Mouse (Mus musculus): ENCODE results near the gene Col5a2. TPM values are rescaled to one million over a fixed set of nuclear protein-coding genes. Genes with fewer than 3 reads are reported as not detected.
"Not testable (repeated sequence)": the region's sequence is repeated elsewhere in the genome, so short reads cannot be mapped to it uniquely, and the experiment has no call there.

Gene Col5a2
- polyA plus RNA-seq, 1 experiment from 2014 or later: 90.8 TPM

GRCm38 (mm10) chr1:45492130-45492723, 10.9 kb downstream of the Col5a2 start:
- H3K27me3 ChIP-seq: no peaks in the 10 kb centered on the region
- H3K36me3 ChIP-seq: no peaks in the 10 kb centered on the region
- ATAC-seq (ENCODE audit: insufficient number of reproducible peaks, insufficient read depth, low FRiP score, low TSS enrichment): no peak
- H3K27ac ChIP-seq: no peak overlapping the region
- H3K9me3 ChIP-seq: no peaks in the 10 kb centered on the region
- no peak overlapping the region for H3K4me3 ChIP-seq
- no peak overlapping the region for H3K9ac ChIP-seq
- WGBS: 87% methylated on average over 4 of the region's 4 CpGs
- H3K4me1 ChIP-seq: no peaks in the 10 kb centered on the region
- no peak overlapping the region for H3K4me2 ChIP-seq (replicated peaks)

GRCm38 (mm10) chr1:45490451-45490850, 12.6 kb downstream of the Col5a2 start:
- Histone ChIP-seq H3K9me3 (no peaks in the 10 kb centered on the region), H3K9ac (no peak overlapping the region), H3K4me2 (replicated peaks) (no peak overlapping the region), H3K27me3 (no peaks in the 10 kb centered on the region), H3K4me3 (no peak overlapping the region), H3K4me1 (no peaks in the 10 kb centered on the region), H3K27ac (no peak overlapping the region), H3K36me3 (no peaks in the 10 kb centered on the region)
- ATAC-seq (ENCODE audit: insufficient number of reproducible peaks, insufficient read depth, low FRiP score, low TSS enrichment): no peak
- WGBS: 80% methylated on average over 1 of the region's 1 CpGs

- Histone ChIP-seq H3K9me3 (no peaks in the 10 kb centered on the region), H3K27me3 (no peaks in the 10 kb centered on the region), H3K36me3 (no peaks in the 10 kb centered on the region), H3K9ac (no peak overlapping the region), H3K4me2 (replicated peaks) (no peak overlapping the region), H3K4me1 (no peaks in the 10 kb centered on the region), H3K27ac (no peak overlapping the region), H3K4me3 (no peak overlapping the region)
- 84% methylated on average over 1 of the region's 1 CpGs for WGBS
- ATAC-seq (ENCODE audit: insufficient number of reproducible peaks, insufficient read depth, low FRiP score, low TSS enrichment): no peak
Measured at GRCm38 (mm10) chr1:45488291-45488690, 14.8 kb downstream of the Col5a2 start.

GRCm38 (mm10) chr1:45483001-45483400, 20.1 kb downstream of the Col5a2 start:
- no peak overlapping the region for H3K4me2 ChIP-seq (replicated peaks)
- H3K4me3 ChIP-seq: no peak overlapping the region
- no peak for ATAC-seq (ENCODE audit: insufficient number of reproducible peaks, insufficient read depth, low FRiP score, low TSS enrichment)
- H3K9ac ChIP-seq: no peak overlapping the region
- H3K9me3 ChIP-seq: no peaks in the 10 kb centered on the region
- no peak overlapping the region for H3K27ac ChIP-seq
- no peaks in the 10 kb centered on the region for H3K27me3 ChIP-seq
- H3K36me3 ChIP-seq: no peaks in the 10 kb centered on the region
- 77% methylated on average over 4 of the region's 4 CpGs for WGBS
- H3K4me1 ChIP-seq: no peaks in the 10 kb centered on the region

- Histone ChIP-seq H3K36me3 (no peaks in the 10 kb centered on the region), H3K9ac (no peak overlapping the region), H3K4me2 (replicated peaks) (no peak overlapping the region), H3K9me3 (no peaks in the 10 kb centered on the region), H3K4me3 (no peak overlapping the region), H3K27ac (no peak overlapping the region), H3K4me1 (no peaks in the 10 kb centered on the region), H3K27me3 (no peaks in the 10 kb centered on the region)
- ATAC-seq (ENCODE audit: insufficient number of reproducible peaks, insufficient read depth, low FRiP score, low TSS enrichment): no peak
- WGBS: 96% methylated on average over 1 of the region's 1 CpGs
Measured at GRCm38 (mm10) chr1:45481876-45482275, 21.2 kb downstream of the Col5a2 start.

- ATAC-seq (ENCODE audit: insufficient number of reproducible peaks, insufficient read depth, low FRiP score, low TSS enrichment): no peak
- Histone ChIP-seq H3K4me2 (replicated peaks) (no peak overlapping the region), H3K4me1 (no peaks in the 10 kb centered on the region), H3K9me3 (no peaks in the 10 kb centered on the region), H3K4me3 (no peak overlapping the region), H3K27me3 (no peaks in the 10 kb centered on the region), H3K36me3 (no peaks in the 10 kb centered on the region), H3K27ac (no peak overlapping the region), H3K9ac (no peak overlapping the region)
Measured at GRCm38 (mm10) chr1:45479087-45479486, 24.0 kb downstream of the Col5a2 start.

GRCm38 (mm10) chr1:45472751-45473150, 30.3 kb downstream of the Col5a2 start:
- Histone ChIP-seq H3K4me1 (no peaks in the 10 kb centered on the region), H3K4me3 (no peak overlapping the region), H3K27ac (no peak overlapping the region), H3K27me3 (no peaks in the 10 kb centered on the region), H3K9ac (no peak overlapping the region), H3K36me3 (no peaks in the 10 kb centered on the region), H3K9me3 (no peaks in the 10 kb centered on the region), H3K4me2 (replicated peaks) (no peak overlapping the region)
- 39% methylated on average over 4 of the region's 4 CpGs for WGBS
- no peak for ATAC-seq (ENCODE audit: insufficient number of reproducible peaks, insufficient read depth, low FRiP score, low TSS enrichment)

- Histone ChIP-seq H3K27ac (no peak overlapping the region), H3K9me3 (no peaks in the 10 kb centered on the region), H3K9ac (no peak overlapping the region), H3K27me3 (no peaks in the 10 kb centered on the region), H3K4me2 (replicated peaks) (no peak overlapping the region), H3K4me3 (no peak overlapping the region), H3K4me1 (no peaks in the 10 kb centered on the region), H3K36me3 (no peaks in the 10 kb centered on the region)
- ATAC-seq (ENCODE audit: insufficient number of reproducible peaks, insufficient read depth, low FRiP score, low TSS enrichment): no peak
- WGBS: 42% methylated on average over 2 of the region's 2 CpGs
Measured at GRCm38 (mm10) chr1:45460767-45461166, 42.3 kb downstream of the Col5a2 start.

- WGBS: 95% methylated on average over 1 of the region's 1 CpGs
- no peaks in the 10 kb centered on the region for H3K9me3 ChIP-seq
- no peak overlapping the region for H3K4me2 ChIP-seq (replicated peaks)
- no peaks in the 10 kb centered on the region for H3K36me3 ChIP-seq
- no peaks in the 10 kb centered on the region for H3K4me1 ChIP-seq
- no peak for ATAC-seq (ENCODE audit: insufficient number of reproducible peaks, insufficient read depth, low FRiP score, low TSS enrichment)
- no peak overlapping the region for H3K27ac ChIP-seq
- H3K27me3 ChIP-seq: no peaks in the 10 kb centered on the region
- H3K4me3 ChIP-seq: no peak overlapping the region
- no peak overlapping the region for H3K9ac ChIP-seq
Measured at GRCm38 (mm10) chr1:45455763-45456162, 47.3 kb downstream of the Col5a2 start.

- ATAC-seq (ENCODE audit: insufficient number of reproducible peaks, insufficient read depth, low FRiP score, low TSS enrichment): no peak
- WGBS: 91% methylated on average over 1 of the region's 1 CpGs
- Histone ChIP-seq H3K4me1 (no peaks in the 10 kb centered on the region), H3K9ac (no peak overlapping the region), H3K4me3 (no peak overlapping the region), H3K27ac (no peak overlapping the region), H3K27me3 (no peaks in the 10 kb centered on the region), H3K4me2 (replicated peaks) (no peak overlapping the region), H3K36me3 (no peaks in the 10 kb centered on the region), H3K9me3 (no peaks in the 10 kb centered on the region)
Measured at GRCm38 (mm10) chr1:45448856-45449255, 54.2 kb downstream of the Col5a2 start.

- H3K4me2 ChIP-seq (replicated peaks): no peak overlapping the region
- no peak overlapping the region for H3K27ac ChIP-seq
- H3K4me1 ChIP-seq: no peaks in the 10 kb centered on the region
- WGBS: 26% methylated on average over 3 of the region's 3 CpGs
- no peaks in the 10 kb centered on the region for H3K27me3 ChIP-seq
- ATAC-seq (ENCODE audit: insufficient number of reproducible peaks, insufficient read depth, low FRiP score, low TSS enrichment): 0 out of 2 replicates have a peak, but pooled peaks have one; percentile 41
- no peak overlapping the region for H3K9ac ChIP-seq
- 0 out of 2 replicates have a peak, but pooled peaks cover 3% of the 10 kb centered on the region for H3K9me3 ChIP-seq
- H3K36me3 ChIP-seq: peaks cover 19% of the 10 kb centered on the region
- H3K4me3 ChIP-seq: no peak overlapping the region
Measured at GRCm38 (mm10) chr1:45431922-45432321, 71.2 kb downstream of the Col5a2 start.

GRCm38 (mm10) chr1:45430520-45430919, 72.6 kb downstream of the Col5a2 start:
- no peak overlapping the region for H3K9ac ChIP-seq
- H3K9me3 ChIP-seq: 0 out of 2 replicates have a peak, but pooled peaks cover 3% of the 10 kb centered on the region
- H3K4me2 ChIP-seq (replicated peaks): no peak overlapping the region
- ATAC-seq (ENCODE audit: insufficient number of reproducible peaks, insufficient read depth, low FRiP score, low TSS enrichment): no peak
- H3K36me3 ChIP-seq: peaks cover 26% of the 10 kb centered on the region
- 88% methylated on average over 4 of the region's 4 CpGs for WGBS
- H3K4me1 ChIP-seq: no peaks in the 10 kb centered on the region
- no peak overlapping the region for H3K27ac ChIP-seq
- H3K4me3 ChIP-seq: no peak overlapping the region
- H3K27me3 ChIP-seq: no peaks in the 10 kb centered on the region

- not testable (repeated sequence) for H3K27ac ChIP-seq; H3K9ac ChIP-seq; H3K27me3 ChIP-seq; H3K9me3 ChIP-seq; ATAC-seq (ENCODE audit: insufficient number of reproducible peaks, insufficient read depth, low FRiP score, low TSS enrichment); H3K4me2 ChIP-seq (replicated peaks); H3K4me1 ChIP-seq; H3K4me3 ChIP-seq
- peaks cover 26% of the 10 kb centered on the region for H3K36me3 ChIP-seq
- WGBS: 89% methylated on average over 5 of the region's 5 CpGs
Measured at GRCm38 (mm10) chr1:45429145-45429544, 73.9 kb downstream of the Col5a2 start.

Measured in embryonic facial prominence, embryonic 12.5 days (tissue).